Mouse (Mus musculus) urinary bladder, postnatal 36 days (tissue): ENCODE results near the gene Anks1b.
A peak's percentile ranks its signal among the peaks of the same experiment; 100 is the strongest.

ENCODE experiments used
- DNase-seq, 2 experiments: peaks; one replicate each; pipeline ENCODE4 v3.0.0; 2022; ENCODE audit warnings: low spot score in 2 of 2, mixed read lengths in 1 of 2

The Anks1b gene

DNA sequence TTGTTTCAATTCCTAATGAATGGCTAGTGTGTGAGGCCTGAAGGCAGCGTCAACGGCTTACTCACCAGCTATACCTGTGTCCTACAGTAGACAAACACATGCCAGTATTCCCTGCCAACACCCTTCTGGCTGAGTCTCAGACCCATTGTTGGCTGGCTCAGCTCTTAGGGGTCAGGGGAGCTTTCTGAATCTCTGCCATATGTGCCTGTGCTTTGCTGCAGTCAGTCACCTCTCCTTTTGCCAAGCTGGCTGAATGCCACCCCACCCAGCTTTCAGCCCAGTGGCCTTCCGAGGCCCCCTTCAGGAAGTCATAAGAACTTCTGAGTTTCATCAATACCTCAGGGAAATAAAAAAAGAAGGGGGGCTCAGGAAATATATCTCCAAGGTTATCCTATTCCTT lies 497.4 kb downstream of the Anks1b start:
- peak in 1 of 2 experiments; percentile 35 for DNase-seq

DNA sequence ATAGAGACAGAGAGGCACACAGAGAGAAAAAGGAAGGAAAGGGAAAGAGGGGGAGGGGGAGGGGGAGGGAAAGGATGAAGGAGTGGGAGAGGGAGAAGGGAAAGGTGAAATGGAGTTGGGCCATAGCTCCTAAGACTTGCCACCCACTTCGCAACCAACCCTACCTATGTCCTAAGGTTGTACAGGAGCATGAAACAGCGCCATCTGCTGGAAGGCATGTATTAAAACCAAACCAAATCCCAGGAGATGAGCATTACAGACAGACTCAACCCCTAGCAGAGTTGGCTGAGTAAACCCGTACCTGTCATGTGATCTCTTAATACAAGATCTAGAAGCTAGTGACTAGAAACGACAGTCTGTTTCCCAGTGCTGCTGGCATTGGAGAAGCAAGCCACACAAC lies 500.2 kb downstream of the Anks1b start:
- peak in 1 of 2 experiments; percentile 17 for DNase-seq

DNA sequence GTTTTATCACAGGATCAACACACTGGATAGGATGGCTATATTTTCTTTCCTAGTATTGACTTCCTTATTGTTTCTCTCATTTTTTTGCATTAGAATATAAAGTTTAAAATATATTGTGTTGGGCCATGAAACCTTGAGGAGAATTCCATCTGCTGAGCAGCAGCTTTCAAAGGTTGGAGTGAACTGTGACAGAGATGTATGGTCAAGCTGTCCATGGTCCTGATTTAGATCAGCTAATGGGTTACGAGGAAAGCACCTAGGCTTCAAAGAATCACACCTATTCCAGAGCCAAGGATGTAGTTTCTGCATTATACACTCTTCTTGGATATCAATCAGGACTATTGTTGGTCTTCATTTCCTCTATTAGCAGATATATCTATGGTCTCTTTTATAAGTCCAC lies 503.3 kb downstream of the Anks1b start:
- no peak for DNase-seq

- no peak for DNase-seq
Observed at GRCm38 (mm10) chr10:90380062-90380461, 506.8 kb downstream of the Anks1b start.

GRCm38 (mm10) chr10:90380704-90381339 lies 507.5 kb downstream of the Anks1b start:
- no peak for DNase-seq

DNA sequence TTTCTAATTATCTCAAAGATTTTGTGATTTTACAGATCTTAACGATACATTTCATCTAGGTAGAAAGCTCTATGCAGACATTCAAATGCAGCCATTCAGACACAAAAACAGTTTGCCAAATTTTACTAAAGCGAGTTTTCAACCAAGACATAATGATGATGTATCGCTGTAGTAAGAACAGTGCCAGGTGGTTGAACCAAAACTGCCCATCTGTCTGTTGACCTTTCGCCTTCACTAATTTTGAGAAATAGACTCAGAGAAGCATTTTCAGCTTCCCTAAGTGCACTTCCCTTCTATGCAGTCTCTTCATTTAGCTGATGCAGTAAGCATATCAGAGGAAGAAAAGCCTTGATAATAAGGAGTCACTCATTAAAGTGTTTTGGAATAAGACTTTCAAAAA lies 527.1 kb downstream of the Anks1b start:
- DNase-seq, result no peak

DNA sequence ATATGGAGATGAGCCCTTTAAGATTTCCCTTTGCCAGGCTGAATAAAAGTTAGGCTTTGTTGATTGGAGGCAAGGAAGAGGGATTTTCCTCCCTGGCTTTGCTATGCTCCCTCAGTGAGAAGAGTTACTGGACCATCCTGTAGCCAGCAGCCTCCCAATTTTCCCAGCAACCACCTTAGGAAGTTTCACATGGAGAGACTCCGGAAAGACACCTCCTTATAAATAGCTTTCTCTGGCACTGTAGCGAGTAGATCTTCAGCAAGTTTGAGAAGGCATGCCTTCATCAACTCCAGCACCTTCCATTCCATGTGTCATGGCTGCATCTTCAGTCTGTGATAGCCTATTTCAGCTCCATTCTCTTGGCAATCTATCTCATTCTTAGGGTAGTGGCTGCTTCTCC lies 535.2 kb downstream of the Anks1b start:
- no peak for DNase-seq

- DNase-seq, result no peak
Observed at GRCm38 (mm10) chr10:90431527-90431926, 558.2 kb downstream of the Anks1b start.

DNA sequence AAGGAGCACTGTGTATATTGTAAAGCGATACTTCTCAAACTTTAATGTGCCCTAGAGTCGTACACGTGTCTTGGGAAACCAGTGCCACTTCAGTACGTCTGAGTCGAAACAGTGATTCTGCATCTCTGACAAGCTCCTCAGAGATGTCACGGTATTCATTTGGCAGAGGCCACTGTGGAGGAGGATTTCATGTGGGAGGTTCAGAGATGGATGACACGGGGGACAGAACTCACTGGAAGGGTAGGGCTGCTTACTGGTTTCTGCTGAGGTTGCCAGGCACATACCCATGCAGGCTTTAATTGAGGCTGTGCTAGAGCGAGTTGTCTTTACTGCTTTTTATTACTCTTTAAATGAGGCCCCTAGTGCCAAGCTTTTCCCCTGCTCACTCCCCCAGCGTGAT lies 558.7 kb downstream of the Anks1b start:
- no peak for DNase-seq

GRCm38 (mm10) chr10:90432479-90432878 lies 559.2 kb downstream of the Anks1b start:
- no peak for DNase-seq

DNA sequence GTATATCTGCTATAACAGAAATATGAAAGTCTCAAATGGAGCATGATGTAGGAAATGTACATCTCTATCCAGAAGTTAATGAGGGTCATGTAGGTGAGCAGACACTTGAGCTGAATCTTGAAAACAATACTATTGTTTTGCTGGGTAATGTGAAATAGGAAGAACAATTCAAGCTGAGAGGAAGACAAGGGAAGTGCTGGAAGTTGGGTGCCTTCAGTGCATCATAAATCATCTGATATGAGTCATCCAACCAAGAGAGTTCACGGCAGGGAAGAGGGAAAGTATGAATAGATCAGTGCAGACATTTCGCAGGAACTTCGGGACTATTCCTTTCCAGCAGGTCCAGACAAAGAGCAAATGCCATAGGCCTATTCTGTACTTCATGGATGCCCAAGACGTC lies 567.7 kb downstream of the Anks1b start:
- DNase-seq, result no peak

GRCm38 (mm10) chr10:90441656-90442055 lies 568.3 kb downstream of the Anks1b start:
- DNase-seq, result no peak

DNA sequence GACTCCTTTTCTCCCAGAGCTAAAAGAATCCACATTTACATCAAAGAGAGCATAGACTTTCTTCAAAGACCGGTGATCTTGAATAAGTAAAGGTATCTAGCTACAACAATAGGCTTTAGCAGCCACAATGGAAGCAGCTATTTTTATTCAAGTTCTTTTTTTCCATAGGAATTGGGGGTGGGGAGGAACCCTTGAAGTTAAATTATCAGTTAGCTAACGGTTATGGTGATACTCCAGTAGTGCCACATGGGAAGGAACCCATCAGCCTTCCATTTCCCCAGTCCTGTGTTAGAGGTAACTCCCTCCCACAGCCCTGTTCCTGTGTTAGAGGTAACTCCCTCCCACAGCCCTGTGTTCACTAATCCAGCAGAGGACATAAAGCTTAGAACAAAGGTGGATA lies 591.6 kb downstream of the Anks1b start:
- DNase-seq, result no peak

GRCm38 (mm10) chr10:90465426-90465825 lies 592.1 kb downstream of the Anks1b start:
- DNase-seq, result peak in 1 of 2 experiments; percentile 1

DNA sequence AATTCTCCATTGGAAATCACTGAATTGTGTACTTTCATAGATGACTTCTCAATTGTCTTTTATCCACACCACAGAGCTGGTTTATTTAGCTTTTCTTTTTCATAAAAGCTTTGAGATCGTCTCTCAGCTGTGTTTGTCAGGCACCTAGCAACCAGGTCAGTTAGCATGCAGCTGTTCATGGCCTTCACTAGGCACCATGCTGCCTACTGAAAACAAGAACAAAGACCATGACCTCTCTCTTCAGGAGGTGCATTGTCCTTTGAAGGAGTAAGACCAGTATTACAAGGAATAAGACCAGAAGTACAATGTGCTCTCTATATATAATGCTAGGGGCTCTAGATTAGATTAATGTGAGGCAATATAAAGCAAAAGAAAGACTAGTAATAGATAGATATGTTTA lies 594.2 kb downstream of the Anks1b start:
- no peak for DNase-seq

DNA sequence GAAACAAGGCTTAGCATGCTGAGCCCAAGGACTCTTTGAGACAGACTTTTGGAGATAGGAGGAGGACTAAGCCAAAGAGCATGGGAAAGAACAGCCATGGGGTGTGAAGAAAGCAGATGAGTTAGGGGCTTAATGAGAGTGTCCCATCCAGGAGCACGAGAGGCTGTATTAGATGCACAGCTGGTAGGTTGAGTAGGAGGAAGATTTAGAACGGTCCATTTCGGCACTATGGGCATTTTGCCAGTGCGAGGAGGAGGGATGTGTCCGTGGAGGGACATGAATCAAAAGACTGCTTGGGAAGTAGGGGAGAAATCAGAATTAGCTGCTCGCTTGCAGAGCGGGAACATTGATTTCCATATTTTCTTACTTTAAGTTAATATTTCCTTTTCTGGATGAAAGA lies 620.1 kb downstream of the Anks1b start:
- DNase-seq, result peak in 1 of 2 experiments; percentile 2

DNA sequence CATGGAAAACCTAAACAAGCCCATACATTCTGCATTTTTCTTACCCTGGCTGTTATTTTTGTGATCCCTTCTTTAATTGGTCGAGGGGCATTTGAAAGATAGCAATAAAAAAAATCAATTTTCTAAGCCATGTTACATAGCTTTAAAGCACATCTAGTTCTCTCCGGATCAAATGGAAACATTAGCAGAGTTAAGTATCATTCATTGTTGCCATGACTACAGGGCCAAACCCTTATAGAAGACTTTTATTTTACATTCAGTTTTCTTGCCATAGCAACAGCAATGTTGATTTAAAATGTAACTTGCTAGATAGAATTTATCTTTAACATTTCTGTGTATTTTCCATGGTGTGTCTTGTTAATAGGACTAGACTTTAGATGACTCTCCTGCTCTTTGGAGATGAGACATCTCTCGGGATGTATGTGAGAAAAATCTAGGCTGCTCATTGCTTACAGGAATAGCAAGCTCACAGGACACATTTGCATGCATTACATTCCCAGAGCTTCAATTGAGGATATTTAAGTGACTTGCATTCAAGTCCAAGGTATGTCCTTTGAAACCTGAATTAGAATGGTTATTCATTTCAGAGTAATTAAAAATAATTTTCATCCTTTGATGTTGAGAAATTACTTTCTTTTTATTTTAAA lies 620.8 kb downstream of the Anks1b start:
- no peak for DNase-seq

- DNase-seq, result no peak
Observed at GRCm38 (mm10) chr10:90494981-90495516, 621.7 kb downstream of the Anks1b start.

GRCm38 (mm10) chr10:90507561-90507960 lies 634.3 kb downstream of the Anks1b start:
- DNase-seq, result no peak

- no peak for DNase-seq
Observed at GRCm38 (mm10) chr10:90512801-90513200, 639.5 kb downstream of the Anks1b start.

- no peak for DNase-seq
Observed at GRCm38 (mm10) chr10:90531813-90532212, 658.5 kb downstream of the Anks1b start.

DNA sequence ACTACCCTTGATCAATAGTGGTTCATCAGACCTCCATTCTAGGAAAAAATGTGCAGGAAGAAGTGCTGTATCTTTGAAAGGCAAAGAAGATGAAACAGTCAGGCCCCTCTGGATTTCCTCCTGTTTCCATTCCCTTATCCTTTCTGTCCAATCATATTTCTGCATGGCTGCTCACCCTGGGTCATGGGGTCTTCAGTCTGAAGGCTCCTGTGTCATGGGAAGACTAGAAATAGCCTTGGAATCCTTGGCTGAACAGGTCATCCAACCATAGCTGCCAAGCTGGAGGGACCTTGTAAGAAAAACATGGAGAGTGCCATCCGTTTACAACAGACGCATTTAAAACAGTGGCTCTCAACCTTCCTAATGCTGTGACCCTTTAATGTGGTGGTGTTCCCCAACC lies 662.1 kb downstream of the Anks1b start:
- DNase-seq, result no peak

DNA sequence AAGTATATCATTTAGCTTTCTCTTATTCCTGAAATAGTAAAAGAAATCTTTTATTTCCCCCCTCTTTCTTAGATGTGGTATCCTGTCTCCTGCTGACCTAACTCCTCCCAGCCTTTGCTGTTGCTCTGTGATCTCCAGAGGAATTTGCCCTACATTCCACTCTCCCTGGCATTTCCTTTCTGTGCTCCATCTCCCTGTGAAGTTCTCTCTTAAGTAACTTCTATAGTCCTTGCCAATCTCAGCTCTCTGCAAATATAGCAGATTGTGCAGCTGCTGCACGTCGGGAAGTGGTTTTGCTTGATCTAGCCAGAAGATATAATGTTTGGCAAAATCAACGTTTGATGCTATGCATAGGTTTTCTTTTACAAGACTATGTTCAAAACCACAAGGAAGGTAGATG lies 673.3 kb downstream of the Anks1b start:
- no peak for DNase-seq
